Mouse (Mus musculus): ENCODE results near the gene Cd1d1.

Cd1d1 gene

GRCm38 (mm10) chr3:86961395-86961669 lies 37.9 kb downstream of the Cd1d1 start:
- no peak for DNase-seq (ENCODE audit: low read depth)

GRCm38 (mm10) chr3:86960656-86961394 lies 38.4 kb downstream of the Cd1d1 start:
- DNase-seq (ENCODE audit: low read depth) = no peak

- no peak for DNase-seq (ENCODE audit: low read depth)
Measured at GRCm38 (mm10) chr3:86959088-86959487, 40.2 kb downstream of the Cd1d1 start.

- no peak for DNase-seq (ENCODE audit: low read depth)
Measured at GRCm38 (mm10) chr3:86955376-86955775, 43.9 kb downstream of the Cd1d1 start.

GRCm38 (mm10) chr3:86954521-86954920 lies 44.7 kb downstream of the Cd1d1 start:
- DNase-seq (ENCODE audit: low read depth) = no peak

GRCm38 (mm10) chr3:86953819-86954218 lies 45.4 kb downstream of the Cd1d1 start:
- no peak for DNase-seq (ENCODE audit: low read depth)

- no peak for DNase-seq (ENCODE audit: low read depth)
Measured at GRCm38 (mm10) chr3:86950652-86951051, 48.6 kb downstream of the Cd1d1 start.

Measured in c-Kit-positive CD71-positive TER-119-negative erythroid progenitor cells, embryonic 14.5 days (primary cell).